Mouse (Mus musculus) fibroblast of lung, adult 2 months (primary cell): Measurements from ENCODE around the gene Gsdma.
"Not testable (repeated sequence)": the region's sequence is repeated elsewhere in the genome, so short reads cannot be mapped to it uniquely, and the experiment has no call there.

Source experiments
- DNase-seq: peaks from one replicate; pipeline ENCODE4 v3.0.0-alpha.2; 2011; ENCODE audit warnings: low read depth

The Gsdma gene

DNA sequence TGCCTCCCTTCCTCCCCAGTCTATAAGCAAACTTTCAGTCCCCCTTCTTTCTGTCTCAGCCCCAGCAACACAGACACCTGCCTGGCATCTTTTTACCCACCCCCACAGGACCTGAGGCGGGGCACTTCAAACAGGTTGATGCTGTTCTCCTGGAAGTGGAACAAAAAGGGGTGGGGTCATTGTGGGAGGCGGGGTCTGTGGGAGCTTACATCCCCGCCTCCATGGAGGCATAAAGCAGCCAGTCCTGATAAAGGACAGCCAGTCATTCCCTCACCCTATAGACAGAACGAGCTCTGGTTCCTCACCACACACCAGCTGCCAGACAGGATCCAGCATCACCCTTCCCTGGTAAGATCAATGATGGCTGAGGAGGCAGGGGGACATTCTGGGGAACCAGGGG is at the start of gene Gsdma:
Gene Gsdma (plus strand): TSS at position 261 of the 400 bp plus-strand sequence.
- DNase-seq, result no peak

GRCm38 (mm10) chr11:98620791-98621190 is 43.4 kb upstream of the Gsdma start:
- no peak for DNase-seq

- not testable (repeated sequence) for DNase-seq
Observed at GRCm38 (mm10) chr11:98623981-98624380, 40.2 kb upstream of the Gsdma start.

DNA sequence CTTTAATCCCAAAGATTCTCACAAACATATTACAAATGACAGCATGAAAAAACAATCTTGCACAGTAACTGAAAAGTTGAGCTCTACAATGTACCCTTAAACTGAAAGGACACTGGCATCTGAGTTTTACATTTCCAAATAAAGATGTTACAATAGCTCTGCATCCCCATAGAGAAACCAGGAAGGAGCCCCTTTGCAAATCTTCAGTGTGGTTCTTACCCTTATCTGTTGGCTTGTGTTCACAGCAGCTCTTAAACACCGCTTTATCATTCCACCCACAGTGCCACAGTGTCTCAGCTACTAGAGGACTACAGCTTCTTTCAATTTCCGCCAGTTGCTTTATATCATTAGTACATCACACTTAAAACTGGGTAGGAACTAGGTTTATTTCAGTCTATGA is 39.8 kb upstream of the Gsdma start:
- DNase-seq, result not testable (repeated sequence)

GRCm38 (mm10) chr11:98625611-98626410 is 38.3 kb upstream of the Gsdma start, which contains the start of the genes Gm12355 and Gsdma3:
Gm12355 (minus strand) TSS chr11:98625661.
Gsdma3 (plus strand) TSS chr11:98626360.
- DNase-seq, result no peak

- no peak for DNase-seq
Observed at GRCm38 (mm10) chr11:98628706-98629105, 35.4 kb upstream of the Gsdma start.

DNA sequence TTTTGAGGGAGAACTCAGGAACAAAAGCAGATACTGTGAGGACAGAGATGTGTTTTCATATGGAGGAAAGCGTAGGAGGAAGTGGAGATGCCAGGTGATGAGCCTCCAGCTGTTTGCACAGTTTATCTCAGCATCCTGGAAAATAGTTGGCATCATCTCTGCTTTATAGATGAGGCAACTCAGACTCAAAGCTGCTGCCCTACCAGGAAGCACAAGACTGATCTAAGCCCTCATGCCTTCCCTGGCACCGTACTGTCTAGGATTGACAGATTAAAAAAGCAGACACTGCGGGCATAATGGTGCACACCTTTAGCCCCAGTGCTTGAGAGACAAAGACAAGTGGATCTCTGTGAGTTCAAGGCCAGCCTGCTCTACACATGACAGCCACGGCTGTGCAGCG is 33.5 kb upstream of the Gsdma start:
- no peak for DNase-seq

GRCm38 (mm10) chr11:98635312-98635970 is 28.7 kb upstream of the Gsdma start:
- DNase-seq, result not testable (repeated sequence)

GRCm38 (mm10) chr11:98637501-98637900 is 26.6 kb upstream of the Gsdma start:
- no peak for DNase-seq

DNA sequence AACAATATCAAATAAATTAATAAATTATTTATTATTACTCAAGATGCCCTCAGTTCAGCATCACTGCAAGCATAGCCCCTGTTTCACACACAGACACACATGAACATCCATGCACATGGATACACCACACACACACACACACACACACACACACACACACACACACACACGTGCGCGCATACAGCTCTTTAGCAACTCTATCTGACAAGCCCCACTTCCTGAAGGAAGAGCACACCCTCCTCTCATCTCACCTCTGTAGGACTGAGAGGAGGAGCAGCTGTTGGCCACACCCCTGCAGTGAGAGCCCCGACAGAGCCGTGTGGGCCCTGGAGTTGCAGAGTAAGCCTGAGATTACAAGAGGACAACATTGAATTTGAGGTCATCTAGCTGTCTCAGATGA is 24.1 kb upstream of the Gsdma start:
- no peak for DNase-seq

DNA sequence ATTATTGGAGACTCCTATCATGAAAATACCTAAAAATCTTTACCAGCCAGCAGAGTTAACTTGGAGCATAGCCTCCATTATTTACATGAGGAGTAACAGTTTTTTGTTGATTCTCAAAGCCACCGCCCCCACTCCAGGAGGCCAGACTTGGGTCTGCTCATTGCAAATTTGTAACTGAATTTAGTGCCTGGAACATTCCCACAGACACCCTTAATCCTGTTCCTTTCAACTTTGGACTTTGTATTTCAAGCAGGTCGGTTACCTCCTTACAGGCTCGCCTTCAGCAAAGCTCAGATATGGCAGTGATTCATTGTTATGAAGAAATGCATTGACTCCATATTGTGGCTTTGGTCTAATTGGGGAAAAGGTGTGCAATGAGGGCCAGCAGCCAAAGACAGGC is 19.4 kb upstream of the Gsdma start:
- DNase-seq, result no peak

DNA sequence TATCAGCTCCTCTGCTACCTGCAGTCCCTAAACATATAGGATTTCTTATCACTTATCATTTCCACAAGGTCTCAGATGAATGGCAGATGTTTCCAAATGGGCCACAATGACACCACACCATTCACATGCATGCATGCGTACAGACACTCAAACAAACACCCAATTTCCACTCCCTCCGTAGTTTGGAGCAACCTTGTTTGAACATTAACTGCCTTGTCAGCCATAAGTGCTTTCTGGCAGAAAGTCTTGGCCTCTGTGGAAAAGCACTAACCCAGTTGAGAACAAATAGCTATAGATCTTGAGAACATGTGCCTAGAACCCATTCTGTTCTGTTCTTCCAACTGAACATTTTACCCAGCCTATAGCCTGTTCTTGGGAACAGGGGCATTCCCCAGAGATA is 18.2 kb upstream of the Gsdma start:
- DNase-seq, result no peak

- no peak for DNase-seq
Observed at GRCm38 (mm10) chr11:98646459-98646858, 17.7 kb upstream of the Gsdma start, which contains the start of gene Gsdma2. Gsdma2 (plus strand) TSS chr11:98646759.

DNA sequence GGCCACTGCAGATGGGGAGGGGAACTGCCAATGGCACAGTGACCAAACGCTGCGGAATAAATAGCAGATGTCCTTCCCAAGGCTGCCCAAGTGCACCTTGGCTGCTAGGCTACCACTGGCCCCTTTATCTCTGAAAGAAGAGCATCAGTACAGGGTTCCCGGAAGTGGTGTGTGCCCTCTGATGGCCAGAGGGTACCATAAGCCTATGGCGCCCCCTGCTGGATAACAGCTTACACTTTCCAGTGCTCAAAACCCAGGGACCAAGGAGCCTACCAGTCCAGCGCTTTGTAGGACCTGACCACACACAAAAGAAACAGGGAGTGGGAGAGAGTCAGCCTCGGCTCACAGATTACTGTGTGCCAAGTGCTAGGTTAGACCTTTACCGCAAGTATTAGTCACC is 9.1 kb upstream of the Gsdma start:
- not testable (repeated sequence) for DNase-seq

DNA sequence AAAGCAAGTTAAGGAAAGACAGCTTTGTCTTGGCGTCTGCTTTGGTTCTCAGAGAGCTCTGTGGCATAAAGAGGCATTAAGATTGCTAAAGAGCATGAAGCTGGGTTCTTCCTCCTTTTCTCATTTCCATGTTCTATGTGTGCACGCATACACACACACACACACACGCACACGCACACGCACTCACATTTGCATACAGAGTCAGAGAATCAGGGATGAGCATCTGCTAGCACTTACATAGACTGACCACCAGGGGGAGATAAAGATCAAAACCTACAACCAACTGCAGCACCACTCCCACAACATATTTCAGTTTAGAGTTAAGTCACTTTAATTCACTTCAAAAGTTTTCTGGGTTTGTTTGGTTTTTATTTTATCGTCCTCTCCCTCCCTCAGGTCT is 3.6 kb upstream of the Gsdma start:
- DNase-seq, result no peak

- no peak for DNase-seq
Observed at GRCm38 (mm10) chr11:98668984-98669383, 4.8 kb downstream of the Gsdma start.

- no peak for DNase-seq
Observed at GRCm38 (mm10) chr11:98671284-98671815, 7.2 kb downstream of the Gsdma start.

DNA sequence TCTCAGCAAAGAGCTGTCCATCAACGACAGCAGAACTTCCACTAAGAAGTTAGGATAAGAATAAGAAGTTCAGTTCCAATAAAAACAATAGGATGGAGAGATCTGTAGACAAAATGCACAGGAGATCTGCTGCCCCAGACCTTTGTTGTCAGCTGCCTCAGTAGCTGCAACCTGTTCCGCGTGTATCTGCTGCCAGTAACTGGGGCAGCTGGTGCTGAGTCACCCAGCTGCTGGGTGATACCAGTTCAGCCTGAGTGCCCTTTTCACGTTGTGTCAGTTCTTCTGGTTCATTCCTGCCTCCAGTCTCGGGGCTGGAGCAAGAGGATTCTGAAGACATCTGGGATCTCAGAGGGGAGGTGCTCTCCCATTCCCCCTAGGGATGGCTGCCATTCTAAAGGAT is 7.7 kb downstream of the Gsdma start:
- no peak for DNase-seq

DNA sequence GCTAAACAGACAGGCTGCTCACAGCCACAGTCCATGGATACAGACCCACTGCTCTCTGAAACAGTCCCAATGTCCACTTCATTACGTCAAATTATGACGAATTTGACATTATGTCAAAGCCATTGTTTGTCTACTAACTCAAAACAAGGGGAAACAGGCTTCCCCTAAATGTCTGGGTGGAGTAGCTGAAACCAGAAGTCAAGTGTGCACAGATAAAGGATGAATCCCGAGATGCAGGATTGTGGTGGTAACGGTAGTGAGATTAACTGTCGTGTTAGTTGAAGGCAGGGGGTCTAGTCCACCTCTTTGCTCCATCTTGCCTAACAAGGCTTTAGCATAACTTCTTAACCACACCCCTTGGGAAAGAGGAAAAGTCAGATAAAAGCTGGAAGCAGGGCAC is 8.3 kb downstream of the Gsdma start:
- no peak for DNase-seq

DNA sequence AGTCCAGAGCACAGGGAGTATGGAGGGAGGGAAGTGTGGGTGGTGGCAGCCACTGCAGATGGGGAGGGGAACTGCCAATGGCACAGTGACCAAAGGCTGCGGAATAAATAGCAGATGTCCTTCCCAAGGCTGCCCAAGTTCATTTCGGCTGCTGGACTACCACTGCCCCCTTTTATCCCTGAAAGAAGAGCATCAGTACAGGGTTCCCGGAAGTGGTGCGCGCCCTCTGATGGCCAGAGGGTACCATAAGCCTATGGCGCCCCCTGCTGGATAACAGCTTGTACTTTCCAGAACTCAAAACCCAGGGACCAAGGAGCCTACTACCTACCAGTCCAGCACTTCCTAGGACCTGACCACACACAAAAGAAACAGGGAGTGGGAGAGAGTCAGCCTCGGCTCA is 9.0 kb downstream of the Gsdma start:
- not testable (repeated sequence) for DNase-seq

- DNase-seq, result no peak
Observed at GRCm38 (mm10) chr11:98675829-98676363, 11.7 kb downstream of the Gsdma start.

DNA sequence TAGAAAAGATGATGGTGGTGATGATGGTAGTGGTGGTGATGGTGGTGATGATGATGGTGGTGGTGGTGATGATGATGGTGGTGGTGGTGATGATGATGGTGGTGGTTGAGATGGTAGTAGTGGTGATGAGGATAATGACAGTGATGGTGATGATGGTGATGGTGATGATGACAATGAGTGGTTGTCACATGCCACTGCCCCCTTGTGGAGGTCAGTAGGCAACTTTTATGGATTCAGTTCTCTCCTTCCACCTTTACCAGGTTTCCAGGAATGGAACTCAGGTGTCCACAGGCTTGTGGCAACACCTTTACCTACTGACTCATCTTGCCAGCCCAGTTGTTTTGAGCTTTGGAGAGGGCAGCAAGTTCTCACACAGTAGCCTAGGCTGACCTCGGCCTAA is 15.9 kb downstream of the Gsdma start:
- DNase-seq, result no peak

DNA sequence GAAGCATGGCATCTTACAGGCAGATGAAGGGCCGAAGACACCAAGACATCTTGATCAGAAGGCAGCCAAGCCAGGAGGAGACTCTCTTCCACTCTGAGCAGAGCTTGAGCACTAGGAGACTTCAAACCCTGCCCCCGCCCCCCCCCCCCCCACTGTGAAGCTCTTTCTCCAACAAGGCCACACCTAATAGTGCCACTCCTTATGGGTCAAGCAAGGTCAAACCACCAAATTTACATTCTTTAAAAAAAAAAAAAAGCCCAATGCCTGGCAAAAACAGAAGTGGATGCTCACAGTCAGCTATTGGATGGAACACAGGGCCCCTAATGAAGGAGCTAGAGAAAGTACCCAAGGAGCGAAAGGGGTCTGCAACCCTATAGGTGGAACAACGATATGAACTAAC is 16.4 kb downstream of the Gsdma start:
- DNase-seq, result not testable (repeated sequence)
